Mouse (Mus musculus) MEL (cell line): Measurements from ENCODE around the gene Pccb. TPM values are rescaled to one million over a fixed set of nuclear protein-coding genes. Genes with fewer than 3 reads are reported as not detected.

Experiments used
- DNase-seq: peaks from one replicate; pipeline ENCODE4 v3.0.0; 2011; ENCODE audit warnings: low read depth, low spot score
- H3K27ac ChIP-seq: 2 replicates; pipeline ENCODE4 v1.5.1; 2012; ENCODE audit warnings: low read depth, mild to moderate bottlenecking, control low read depth, low read length, moderate library complexity; ENCODE audit not compliant: control insufficient read depth
- H3K27me3 ChIP-seq, 2 experiments: fragments of 150-350 bp in 1 of 2; sonication (generic) in 1 of 2; 2 replicates each; pipeline ENCODE4 v1.6.1; 2012; ENCODE audit warnings: low read length in 2 of 2, mild to moderate bottlenecking in 2 of 2, improper control_type of control experiment in 1 of 2, moderate library complexity in 1 of 2; ENCODE audit not compliant: insufficient read depth in 2 of 2, control insufficient read depth in 1 of 2
- H3K36me3 ChIP-seq, 2 experiments: 2 replicates each; pipeline ENCODE4 v1.6.1; 2012 to 2014; ENCODE audit warnings: low read length in 2 of 2, improper control_type of control experiment in 1 of 2, inconsistent platforms in 1 of 2, mild to moderate bottlenecking in 1 of 2; ENCODE audit not compliant: insufficient read depth in 2 of 2, control insufficient read depth in 1 of 2
- H3K4me1 ChIP-seq, 2 experiments: fragments of 150-350 bp in 1 of 2; sonication (generic) in 1 of 2; 2 replicates each; pipeline ENCODE4 v1.6.1; 2012; ENCODE audit warnings: low read length in 2 of 2, improper control_type of control experiment in 1 of 2, mild to moderate bottlenecking in 1 of 2; ENCODE audit not compliant: insufficient read depth in 2 of 2, control insufficient read depth in 1 of 2
- H3K4me3 ChIP-seq, 2 experiments: fragments of 150-350 bp in 1 of 2; sonication (generic) in 1 of 2; 2 replicates each; pipeline ENCODE4 v1.5.1; 2012; ENCODE audit warnings: low read depth in 2 of 2, low read length in 2 of 2, mild to moderate bottlenecking in 2 of 2, moderate library complexity in 2 of 2, control low read depth in 1 of 2, improper control_type of control experiment in 1 of 2; ENCODE audit not compliant: control insufficient read depth in 1 of 2, insufficient read depth in 1 of 2
- H3K79me2 ChIP-seq: 2 replicates; pipeline ENCODE4 v1.6.1; 2012; ENCODE audit warnings: mild to moderate bottlenecking, low read length, moderate library complexity; ENCODE audit not compliant: control insufficient read depth, poor library complexity, insufficient read depth
- H3K9ac ChIP-seq: 2 replicates; pipeline ENCODE4 v1.6.1; 2012; ENCODE audit warnings: low read depth, mild to moderate bottlenecking, control low read depth, low read length, moderate library complexity; ENCODE audit not compliant: control insufficient read depth, poor library complexity, severe bottlenecking
- H3K9me3 ChIP-seq: fragments of 150-350 bp; sonication (generic); replicated peaks from 2 replicates; pipeline ENCODE4 v1.6.1; 2012; ENCODE audit warnings: mild to moderate bottlenecking, low read length, improper control_type of control experiment, moderate library complexity; ENCODE audit not compliant: insufficient read depth
- BHLHE40 ChIP-seq: IDR thresholded peaks from 2 replicates; pipeline ENCODE4 v1.6.1; 2012; ENCODE audit warnings: low read depth, mild to moderate bottlenecking, inconsistent platforms, low read length, improper control_type of control experiment, borderline replicate concordance
- CHD1 ChIP-seq: IDR thresholded peaks from 2 replicates; pipeline ENCODE4 v1.6.1; 2012; ENCODE audit warnings: low read depth, mild to moderate bottlenecking, inconsistent platforms, low read length, improper control_type of control experiment
- CTCF ChIP-seq, 3 experiments: IDR thresholded peaks in 2 of 3; conservative IDR thresholded peaks in 1 of 3; 2 replicates each; pipeline ENCODE4 v1.5.1; 2011 to 2012; ENCODE audit warnings: low read length in 3 of 3, low read depth in 2 of 3, mild to moderate bottlenecking in 2 of 3, improper control_type of control experiment in 1 of 3, inconsistent platforms in 1 of 3, mixed read lengths in 1 of 3, moderate library complexity in 1 of 3; ENCODE audit not compliant: control insufficient read depth in 1 of 3, insufficient read depth in 1 of 3, poor library complexity in 1 of 3, severe bottlenecking in 1 of 3
- ELF1 ChIP-seq: IDR thresholded peaks from 2 replicates; pipeline ENCODE4 v1.6.1; 2014; ENCODE audit warnings: low read depth, mild to moderate bottlenecking, inconsistent platforms, low read length, improper control_type of control experiment, moderate library complexity
- EP300 ChIP-seq, 2 experiments: IDR thresholded peaks; 2 replicates each; pipeline ENCODE4 v1.6.1; 2011; ENCODE audit warnings: improper control_type of control experiment in 2 of 2, low read length in 2 of 2, low read depth in 1 of 2, mild to moderate bottlenecking in 1 of 2
- GABPA ChIP-seq: IDR thresholded peaks from 2 replicates; pipeline ENCODE4 v1.6.1; 2012; ENCODE audit warnings: low read depth, mild to moderate bottlenecking, inconsistent platforms, low read length, improper control_type of control experiment, moderate library complexity
- GATA1 ChIP-seq: IDR thresholded peaks from 2 replicates; pipeline ENCODE4 v1.6.1; 2011; ENCODE audit warnings: low read depth, low read length, improper control_type of control experiment
- HCFC1 ChIP-seq: IDR thresholded peaks from 2 replicates; pipeline ENCODE4 v1.6.1; 2012; ENCODE audit warnings: low read depth, mild to moderate bottlenecking, inconsistent platforms, low read length, improper control_type of control experiment, moderate library complexity
- JUND ChIP-seq: IDR thresholded peaks from 2 replicates; pipeline ENCODE4 v1.6.1; 2011; ENCODE audit warnings: low read depth, mild to moderate bottlenecking, improper control_type of control experiment, low read length
- MAFK ChIP-seq: IDR thresholded peaks from 2 replicates; pipeline ENCODE4 v1.6.1; 2011; ENCODE audit warnings: low read depth, mild to moderate bottlenecking, low read length, improper control_type of control experiment, borderline replicate concordance
- MAX ChIP-seq: IDR thresholded peaks from 2 replicates; pipeline ENCODE4 v1.6.1; 2011; ENCODE audit warnings: low read length, improper control_type of control experiment
- MAZ ChIP-seq: IDR thresholded peaks from 2 replicates; pipeline ENCODE4 v1.6.1; 2012; ENCODE audit warnings: low read depth, mild to moderate bottlenecking, inconsistent platforms, low read length, improper control_type of control experiment
- MEF2A ChIP-seq: IDR thresholded peaks from 2 replicates; pipeline ENCODE4 v1.6.1; 2014; ENCODE audit warnings: low read depth, mild to moderate bottlenecking, inconsistent platforms, low read length, improper control_type of control experiment; ENCODE audit not compliant: poor library complexity, insufficient replicate concordance, severe bottlenecking; ENCODE audit errors: extremely low read depth
- MXI1 ChIP-seq: IDR thresholded peaks from 2 replicates; pipeline ENCODE4 v1.6.1; 2011; ENCODE audit warnings: mild to moderate bottlenecking, low read depth, low read length, improper control_type of control experiment
- NELFE ChIP-seq: IDR thresholded peaks from 2 replicates; pipeline ENCODE4 v1.6.1; 2011; ENCODE audit warnings: low read depth, low read length, improper control_type of control experiment
- NRF1 ChIP-seq: IDR thresholded peaks from 2 replicates; pipeline ENCODE4 v1.6.1; 2014; ENCODE audit warnings: low read depth, mild to moderate bottlenecking, inconsistent platforms, low read length, improper control_type of control experiment, moderate library complexity; ENCODE audit not compliant: poor library complexity, insufficient read depth, severe bottlenecking
- POLR2AphosphoS2 ChIP-seq: IDR thresholded peaks from 2 replicates; pipeline ENCODE4 v1.6.1; 2011; ENCODE audit warnings: low read length, improper control_type of control experiment
- POLR2AphosphoS5 ChIP-seq: IDR thresholded peaks from 2 replicates; pipeline ENCODE4 v1.6.1; 2012; ENCODE audit warnings: low read depth, borderline replicate concordance, mild to moderate bottlenecking, inconsistent platforms, low read length, moderate library complexity, mixed read lengths
- RAD21 ChIP-seq: IDR thresholded peaks from 2 replicates; pipeline ENCODE4 v1.6.1; 2011; ENCODE audit warnings: mild to moderate bottlenecking, low read depth, low read length, improper control_type of control experiment
- SMC3 ChIP-seq: IDR thresholded peaks from 2 replicates; pipeline ENCODE4 v1.6.1; 2011; ENCODE audit warnings: low read depth, low read length, improper control_type of control experiment
- TAL1 ChIP-seq: IDR thresholded peaks from 2 replicates; pipeline ENCODE4 v1.6.1; 2012; ENCODE audit warnings: mild to moderate bottlenecking, inconsistent platforms, low read length, moderate library complexity, mixed read lengths
- TBP ChIP-seq: IDR thresholded peaks from 2 replicates; pipeline ENCODE4 v1.8.0; 2011; ENCODE audit warnings: low read depth, low read length, improper control_type of control experiment
- TCF12 ChIP-seq: IDR thresholded peaks from 2 replicates; pipeline ENCODE4 v1.6.1; 2014; ENCODE audit warnings: low read depth, mild to moderate bottlenecking, inconsistent platforms, low read length, improper control_type of control experiment, moderate library complexity
- UBTF ChIP-seq: IDR thresholded peaks from 2 replicates; pipeline ENCODE4 v1.6.1; 2012; ENCODE audit warnings: low read depth, mild to moderate bottlenecking, inconsistent platforms, low read length, improper control_type of control experiment, moderate library complexity, borderline replicate concordance; ENCODE audit not compliant: insufficient read depth
- USF2 ChIP-seq, 2 experiments: IDR thresholded peaks; 2 replicates each; pipeline ENCODE4 v1.6.1; 2011 to 2012; ENCODE audit warnings: improper control_type of control experiment in 2 of 2, low read length in 2 of 2, borderline replicate concordance in 1 of 2, inconsistent platforms in 1 of 2, low read depth in 1 of 2, mild to moderate bottlenecking in 1 of 2; ENCODE audit not compliant: insufficient read depth in 1 of 2
- ZC3H11A ChIP-seq: IDR thresholded peaks from 2 replicates; pipeline ENCODE4 v1.6.1; 2012; ENCODE audit warnings: low read depth, mild to moderate bottlenecking, inconsistent platforms, low read length, improper control_type of control experiment
- ZMIZ1 ChIP-seq: IDR thresholded peaks from 2 replicates; pipeline ENCODE4 v1.6.1; 2012; ENCODE audit warnings: low read depth, mild to moderate bottlenecking, inconsistent platforms, low read length, improper control_type of control experiment, moderate library complexity
- ZNF384 ChIP-seq: IDR thresholded peaks from 2 replicates; pipeline ENCODE4 v1.6.1; 2012; ENCODE audit warnings: low read depth, mild to moderate bottlenecking, inconsistent platforms, low read length, improper control_type of control experiment
- polyA plus RNA-seq, 2 experiments: library from polyadenylated mRNA; stranded (reverse) in 1 of 2; unstranded in 1 of 2; fragments of >175 nt in 1 of 2; fragments of >200 nt in 1 of 2; gene quantifications; 2 replicates each; pipeline versions ENCODE4 v1.2.1 to v1.2.4; 2012; ENCODE audit warnings: low replicate concordance in 2 of 2, low read depth in 1 of 2; ENCODE audit not compliant: insufficient read length in 2 of 2, insufficient read depth in 1 of 2, missing spikeins in 1 of 2
- total RNA-seq: library from RNA; depleted of rRNA; stranded (reverse); fragments of 300-350 nt; gene quantifications from 2 replicates; pipeline ENCODE4 v1.2.3, GENCODE M21; 2012

Pccb gene
- total and polyA plus RNA-seq, 3 experiments: 13.2 to 21.1 TPM; not detected in 1

DNA sequence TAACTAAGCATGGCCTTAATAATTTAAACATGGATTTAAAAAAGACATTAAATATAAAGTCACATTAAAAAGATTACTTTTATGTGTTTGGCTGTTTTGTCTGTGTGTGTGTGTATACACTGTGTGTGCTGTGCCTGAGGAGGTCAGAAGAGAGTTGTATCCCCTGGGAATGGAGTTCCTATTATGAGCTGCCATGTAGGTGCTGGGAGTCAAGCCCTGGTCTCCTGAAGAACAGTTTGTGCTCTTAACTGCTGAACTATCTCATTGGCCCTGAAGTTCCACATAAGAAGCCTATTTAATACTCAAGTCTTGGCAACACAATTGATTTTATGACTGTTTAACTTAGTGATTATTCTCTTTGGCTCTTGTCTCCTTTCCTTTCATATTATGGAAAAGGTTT, 42.8 kb upstream of the Pccb start:
- Histone ChIP-seq H3K4me3 (peak overlapping the region; percentile 96 to 99), H3K27ac (no peak overlapping the region), H3K4me1 (peaks cover 0 to 12% of the 10 kb centered on the region in 2 experiments; a peak in 2 of 4 replicates), H3K79me2 (peaks cover 85% of the 10 kb centered on the region), H3K36me3 (peaks cover 0 to 31% of the 10 kb centered on the region in 2 experiments; a peak in 3 of 4 replicates), H3K9me3 (no peaks in the 10 kb centered on the region), H3K27me3 (no peaks in the 10 kb centered on the region), H3K9ac (peak overlapping the region; percentile 91)
- TF ChIP-seq GATA1 (no peak), MXI1 (peak; percentile 51)
- peak; percentile 48 for DNase-seq

DNA sequence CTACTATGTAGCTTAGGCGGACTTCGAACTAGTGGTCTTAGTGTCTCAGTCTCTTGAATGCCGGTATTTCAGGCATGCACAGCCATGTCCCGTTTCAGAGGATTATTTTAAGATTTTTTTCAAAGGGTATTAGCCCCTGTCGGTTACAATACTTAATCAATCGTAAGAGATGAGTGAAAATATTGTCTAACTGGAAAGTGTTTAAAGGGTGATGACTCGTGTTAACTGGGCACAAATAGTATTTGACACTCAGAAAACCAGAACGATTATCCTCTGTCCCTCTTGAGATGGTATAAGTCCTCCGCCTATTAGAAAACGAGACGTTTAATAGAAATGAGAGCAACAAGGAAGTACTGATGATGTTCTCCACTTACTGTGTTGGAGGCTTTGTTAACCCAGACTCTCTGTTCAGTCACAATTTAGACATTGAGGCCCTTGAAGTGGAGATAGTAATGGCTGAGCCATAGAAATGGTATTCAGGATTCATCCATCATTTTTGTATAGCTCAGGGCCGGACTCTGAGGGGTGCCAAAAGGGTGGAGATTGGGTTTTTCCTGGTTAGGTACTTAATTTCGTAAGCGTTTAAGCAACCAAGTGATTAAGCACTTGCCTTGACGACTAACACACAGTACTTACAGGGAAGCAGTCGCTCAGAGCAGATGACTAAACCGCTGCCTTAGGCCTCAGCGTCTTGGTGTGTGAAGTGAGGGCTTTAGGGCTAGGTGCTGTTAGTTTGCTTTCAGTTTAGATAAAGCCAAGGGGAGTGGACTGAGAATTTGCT, 41.6 kb upstream of the Pccb start:
- H3K9me3 ChIP-seq: no peaks in the 10 kb centered on the region
- peak overlapping the region; percentile 96 to 99 for H3K4me3 ChIP-seq
- H3K36me3 ChIP-seq: peaks cover 0 to 26% of the 10 kb centered on the region in 2 experiments; a peak in 2 of 4 replicates
- H3K9ac ChIP-seq: peak overlapping the region; percentile 91
- peaks cover 0 to 7% of the 10 kb centered on the region in 2 experiments; a peak in 2 of 4 replicates for H3K4me1 ChIP-seq
- peaks cover 75% of the 10 kb centered on the region for H3K79me2 ChIP-seq
- DNase-seq: peak; percentile 77
- no peaks in the 10 kb centered on the region for H3K27me3 ChIP-seq
- peak overlapping the region; percentile 87 for H3K27ac ChIP-seq
- TF ChIP-seq HCFC1 (no peak), TAL1 (no peak), NRF1 (no peak), BHLHE40 (no peak), MAFK (0 out of 2 replicates have a peak, but pooled peaks have one; percentile 8), NELFE (no peak), SMC3 (no peak), RAD21 (no peak), CTCF (IDR thresholded peaks at IDR 0.05 in 2 of 3, conservative IDR thresholded peaks at IDR 0.05 in 1 of 3; ENCODE audit: control insufficient read depth in 1 of 3, insufficient read depth in 1 of 3, low read depth in 2 of 3, low read length in 3 of 3, poor library complexity in 1 of 3, severe bottlenecking in 1 of 3) (no peak), ELF1 (peak; percentile 58), POLR2AphosphoS2 (0 out of 2 replicates have a peak, but pooled peaks have one; percentile 13), UBTF (no peak), JUND (no peak), EP300 (IDR thresholded peaks at IDR 0.05; ENCODE audit: low read depth in 1 of 2, low read length in 2 of 2) (no peak; a peak in 1 of 4 replicates), ZC3H11A (no peak), USF2 (IDR thresholded peaks at IDR 0.05; ENCODE audit: borderline replicate concordance in 1 of 2, insufficient read depth in 1 of 2, low read depth in 1 of 2, low read length in 2 of 2) (no peak), TCF12 (no peak), GATA1 (no peak), MXI1 (0 out of 2 replicates have a peak, but pooled peaks have one; percentile 13), ZNF384 (no peak), TBP (no peak), POLR2AphosphoS5 (no peak), MEF2A (no peak), MAZ (no peak), CHD1 (0 out of 2 replicates have a peak, but pooled peaks have one; percentile 24), MAX (no peak), ZMIZ1 (no peak), GABPA (no peak)
